Mouse (Mus musculus): Measurements from ENCODE around the gene Gale.

DNA sequence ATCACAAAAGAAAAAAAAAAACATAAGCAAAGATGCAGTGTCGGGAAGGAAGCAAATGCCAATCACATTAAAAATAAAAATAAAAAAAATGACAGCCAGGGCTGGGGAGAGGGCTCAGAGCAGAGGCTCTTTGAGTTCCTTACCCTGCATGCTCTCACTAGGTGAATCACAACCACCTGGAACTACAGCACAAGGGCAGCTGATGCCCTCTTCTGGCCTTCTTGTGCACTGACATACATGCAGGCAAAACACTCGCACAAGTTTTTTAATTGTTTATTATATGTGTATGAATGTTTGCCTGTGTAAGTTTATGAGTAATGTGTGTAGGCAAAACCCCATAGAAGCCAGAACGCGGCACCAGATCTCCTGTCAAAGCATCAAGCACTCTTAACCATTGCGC, 31.7 kb upstream of the Gale start:
- TF ChIP-seq GATA1 (IDR thresholded peaks at IDR 0.05; ENCODE audit: borderline replicate concordance, low read length) (no peak), FLI1 (IDR thresholded peaks at IDR 0.05; ENCODE audit: low read length) (no peak)

Measured in megakaryocyte, embryonic 14.5 days (primary cell).